Mouse (Mus musculus) stomach, postnatal 0 days (tissue): Measurements from ENCODE around the gene Kdm2a. TPM values are rescaled to one million over a fixed set of nuclear protein-coding genes. Genes with fewer than 3 reads are reported as not detected.

Source experiments
- ATAC-seq: fragments of 200-750 bp; cut with Nextera tagmentation; 2 replicates; pipeline ENCODE4 v1.8.0; 2017; ENCODE audit not compliant: low FRiP score, low TSS enrichment
- DNase-seq: peaks from one replicate; pipeline ENCODE4 v3.0.0-alpha.2; 2016; ENCODE audit warnings: low spot score
- H3K27ac ChIP-seq: fragments of 300-500 bp; sonication (generic); replicated peaks from 2 replicates; pipeline ENCODE4 v1.5.1; 2014; ENCODE audit warnings: mild to moderate bottlenecking, control low read depth
- H3K27me3 ChIP-seq: fragments of 300-500 bp; sonication (generic); 2 replicates; pipeline ENCODE4 v1.6.1; 2014; ENCODE audit warnings: low read length; ENCODE audit not compliant: control insufficient read depth, insufficient read depth
- H3K36me3 ChIP-seq: fragments of 300-500 bp; sonication (generic); 2 replicates; pipeline ENCODE4 v1.6.1; 2014; ENCODE audit warnings: low read length, mixed read lengths; ENCODE audit not compliant: control insufficient read depth, insufficient read depth
- H3K4me1 ChIP-seq: fragments of 300-500 bp; sonication (generic); replicated peaks from 2 replicates; pipeline ENCODE4 v1.6.1; 2014; ENCODE audit warnings: antibody characterized with exemption; ENCODE audit not compliant: control insufficient read depth, insufficient read depth
- H3K4me2 ChIP-seq: fragments of 300-500 bp; sonication (generic); replicated peaks from 2 replicates; pipeline ENCODE4 v1.6.1; 2014; ENCODE audit warnings: low read depth, mild to moderate bottlenecking, control low read depth, moderate library complexity
- H3K4me3 ChIP-seq: fragments of 300-500 bp; sonication (generic); 2 replicates; pipeline ENCODE4 v1.5.1; 2014; ENCODE audit warnings: low read depth, low read length, control low read depth
- H3K9ac ChIP-seq: fragments of 300-500 bp; sonication (generic); 2 replicates; pipeline ENCODE4 v1.6.1; 2014; ENCODE audit warnings: mild to moderate bottlenecking, low read length, control low read depth, mixed read lengths
- H3K9me3 ChIP-seq: fragments of 300-500 bp; sonication (generic); 2 replicates; pipeline ENCODE4 v1.6.1; 2016; ENCODE audit warnings: low read length; ENCODE audit not compliant: control insufficient read depth
- CTCF ChIP-seq: IDR thresholded peaks from 2 replicates; pipeline ENCODE4 v1.5.1; 2016; ENCODE audit warnings: antibody characterized with exemption, low read depth, mild to moderate bottlenecking, moderate library complexity
- EP300 ChIP-seq: optimal IDR thresholded peaks from 2 replicates; pipeline ENCODE3; 2016; ENCODE audit warnings: antibody characterized with exemption
- WGBS: fragments of 180-500 bp; shearing (Covaris S2); extraction: QIAGEN DNeasy Blood & Tissue Kit; methylation state at CpG from one replicate; pipeline ENCODE4 v1.1.7; 2014; 5-methylcytosine and 5-hydroxymethylcytosine counted together
- polyA plus RNA-seq: library from polyadenylated mRNA; unstranded; fragments of >200 nt; fragmentation: Nextera tagmentation; extraction: Ambion mirVana; gene quantifications from 2 replicates; pipeline ENCODE4 v1.2.1, GENCODE M21; 2015

Gene Kdm2a
- polyA plus RNA-seq, 1 experiment from 2014 or later: 12.9 TPM

- peak; percentile 34; the same call in 1 of the 2 replicates for ATAC-seq
- no peak for TF ChIP-seq EP300
- no peak for TF ChIP-seq CTCF
- Histone ChIP-seq H3K4me3 (no peak overlapping the region), H3K36me3 (peaks cover 4% of the 10 kb centered on the region; the same call in 1 of the 2 replicates), H3K9ac (no peak overlapping the region), H3K9me3 (no peaks in the 10 kb centered on the region), H3K27ac (peak overlapping the region; percentile 84), H3K27me3 (no peaks in the 10 kb centered on the region), H3K4me2 (no peak overlapping the region), H3K4me1 (no peaks in the 10 kb centered on the region)
- 59% methylated on average over 8 of the region's 8 CpGs for WGBS
- DNase-seq: peak; percentile 27
Observed at GRCm38 (mm10) chr19:4420153-4420910, 22.2 kb upstream of the Kdm2a start.

- DNase-seq (no peak), ATAC-seq (peak; percentile 49)
- Histone ChIP-seq H3K27ac (peak overlapping the region; percentile 84), H3K4me1 (no peaks in the 10 kb centered on the region), H3K27me3 (no peaks in the 10 kb centered on the region), H3K9ac (no peak overlapping the region), H3K4me3 (no peak overlapping the region), H3K4me2 (no peak overlapping the region), H3K9me3 (no peaks in the 10 kb centered on the region), H3K36me3 (no peaks in the 10 kb centered on the region)
- no peak for TF ChIP-seq EP300
- TF ChIP-seq CTCF: no peak
- WGBS: 81% methylated on average over 5 of the region's 5 CpGs
Observed at GRCm38 (mm10) chr19:4419711-4420110, 21.6 kb upstream of the Kdm2a start.

- Histone ChIP-seq H3K9me3 (no peaks in the 10 kb centered on the region), H3K9ac (no peak overlapping the region), H3K27ac (no peak overlapping the region), H3K36me3 (no peaks in the 10 kb centered on the region), H3K4me3 (no peak overlapping the region), H3K4me1 (no peaks in the 10 kb centered on the region), H3K4me2 (no peak overlapping the region), H3K27me3 (no peaks in the 10 kb centered on the region)
- ATAC-seq: no peak
- no peak for DNase-seq
- no peak for TF ChIP-seq EP300
Observed at GRCm38 (mm10) chr19:4417713-4418112, 19.6 kb upstream of the Kdm2a start.

- H3K9ac ChIP-seq: no peak overlapping the region
- no peak overlapping the region for H3K4me3 ChIP-seq
- no peak overlapping the region for H3K4me2 ChIP-seq
- H3K27ac ChIP-seq: no peak overlapping the region
- ATAC-seq (peak; percentile 73), DNase-seq (peak; percentile 79)
- H3K36me3 ChIP-seq: no peaks in the 10 kb centered on the region
- no peaks in the 10 kb centered on the region for H3K27me3 ChIP-seq
- H3K4me1 ChIP-seq: no peaks in the 10 kb centered on the region
- TF ChIP-seq CTCF (peak; percentile 89), EP300 (no peak)
- H3K9me3 ChIP-seq: no peaks in the 10 kb centered on the region
- 0% methylated on average over 1 of the region's 1 CpGs for WGBS
Observed at GRCm38 (mm10) chr19:4417183-4417582, 19.1 kb upstream of the Kdm2a start.

GRCm38 (mm10) chr19:4414631-4415030 lies 16.5 kb upstream of the Kdm2a start:
- DNase-seq: no peak
- ATAC-seq: no peak
- no peaks in the 10 kb centered on the region for H3K4me1 ChIP-seq
- no peak overlapping the region for H3K9ac ChIP-seq
- 79% methylated on average over 1 of the region's 1 CpGs for WGBS
- H3K9me3 ChIP-seq: no peaks in the 10 kb centered on the region
- H3K4me3 ChIP-seq: no peak overlapping the region
- H3K27ac ChIP-seq: no peak overlapping the region
- TF ChIP-seq CTCF (no peak), EP300 (no peak)
- no peak overlapping the region for H3K4me2 ChIP-seq
- H3K27me3 ChIP-seq: no peaks in the 10 kb centered on the region
- H3K36me3 ChIP-seq: no peaks in the 10 kb centered on the region

- Histone ChIP-seq H3K27ac (no peak overlapping the region), H3K4me3 (no peak overlapping the region), H3K9ac (no peak overlapping the region), H3K36me3 (no peaks in the 10 kb centered on the region), H3K9me3 (no peaks in the 10 kb centered on the region), H3K27me3 (no peaks in the 10 kb centered on the region), H3K4me2 (no peak overlapping the region), H3K4me1 (no peaks in the 10 kb centered on the region)
- DNase-seq (peak; percentile 11), ATAC-seq (no peak)
- TF ChIP-seq EP300 (peak; percentile 69), CTCF (no peak)
- 50% methylated on average over 2 of the region's 2 CpGs for WGBS
Observed at GRCm38 (mm10) chr19:4409062-4409461, 11.0 kb upstream of the Kdm2a start.
